Mouse (Mus musculus): ENCODE data around the gene Agap1. TPM values are rescaled to one million over a fixed set of nuclear protein-coding genes. Genes with fewer than 3 reads are reported as not detected.

Agap1 gene
- polyA plus RNA-seq, 1 experiment from 2014 or later: 21.3 TPM

DNA sequence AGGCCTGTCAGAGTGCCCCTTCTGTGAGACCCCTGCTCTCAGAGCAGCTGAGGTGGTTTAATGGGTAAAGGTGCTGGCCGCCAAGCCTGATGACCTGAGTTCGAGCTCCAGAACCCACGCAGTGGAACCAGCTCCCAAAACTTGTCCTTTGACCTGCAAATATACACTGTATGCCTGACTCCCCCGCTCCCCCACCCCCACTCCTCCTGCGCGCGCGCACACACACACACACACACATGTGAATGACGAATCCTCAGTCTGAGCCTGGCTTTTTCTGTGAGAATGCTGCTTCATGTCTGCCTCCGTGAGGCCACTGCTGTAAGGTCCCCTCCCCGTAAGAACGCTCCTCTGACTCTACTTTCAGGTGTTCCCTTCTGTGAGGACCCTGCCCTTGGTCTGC lies 237.8 kb downstream of the Agap1 start:
- ATAC-seq (ENCODE audit: insufficient read depth) (no peak), DNase-seq (no peak)
- no peak for TF ChIP-seq CTCF (IDR thresholded peaks at IDR 0.05; ENCODE audit: low read depth)
- WGBS: 83% methylated on average over 12 of the region's 12 CpGs
- Histone ChIP-seq H3K36me3 (ENCODE audit: insufficient read depth) (no peaks in the 10 kb centered on the region), H3K27ac (ENCODE audit: low read depth) (no peak overlapping the region), H3K9ac (no peak overlapping the region), H3K9me3 (ENCODE audit: low read depth, low read length) (no peaks in the 10 kb centered on the region), H3K27me3 (ENCODE audit: insufficient read depth, low read length) (no peaks in the 10 kb centered on the region), H3K4me2 (no peak overlapping the region), H3K4me1 (ENCODE audit: insufficient read depth) (no peaks in the 10 kb centered on the region), H3K4me3 (ENCODE audit: low read depth, low read length) (no peak overlapping the region)

DNA sequence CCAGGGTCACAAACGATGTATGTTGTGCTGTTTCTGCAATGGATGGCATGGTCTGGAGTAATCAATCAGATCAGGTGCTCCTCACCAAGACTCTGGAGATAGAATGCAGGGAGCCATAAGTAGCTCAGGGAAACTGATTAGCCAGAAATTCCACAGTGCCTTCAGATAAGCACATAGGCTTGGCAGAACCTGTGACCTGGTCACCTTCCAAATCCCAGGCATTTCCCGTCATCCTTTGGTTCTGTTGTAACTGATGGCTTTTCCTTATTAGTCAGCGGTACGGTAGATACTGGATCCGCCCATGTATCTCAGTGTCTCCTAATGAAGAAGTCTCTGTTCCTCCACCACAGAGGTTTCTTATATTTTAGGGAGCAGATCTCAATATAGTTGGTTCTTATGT lies 240.3 kb downstream of the Agap1 start:
- Histone ChIP-seq H3K27me3 (ENCODE audit: insufficient read depth, low read length) (no peaks in the 10 kb centered on the region), H3K27ac (ENCODE audit: low read depth) (no peak overlapping the region), H3K9me3 (ENCODE audit: low read depth, low read length) (no peaks in the 10 kb centered on the region), H3K4me3 (ENCODE audit: low read depth, low read length) (no peak overlapping the region), H3K9ac (no peak overlapping the region), H3K36me3 (ENCODE audit: insufficient read depth) (no peaks in the 10 kb centered on the region), H3K4me1 (ENCODE audit: insufficient read depth) (no peaks in the 10 kb centered on the region), H3K4me2 (no peak overlapping the region)
- 81% methylated on average over 5 of the region's 5 CpGs for WGBS
- no peak for ATAC-seq (ENCODE audit: insufficient read depth)
- no peak for TF ChIP-seq CTCF (IDR thresholded peaks at IDR 0.05; ENCODE audit: low read depth)
- no peak for DNase-seq

DNA sequence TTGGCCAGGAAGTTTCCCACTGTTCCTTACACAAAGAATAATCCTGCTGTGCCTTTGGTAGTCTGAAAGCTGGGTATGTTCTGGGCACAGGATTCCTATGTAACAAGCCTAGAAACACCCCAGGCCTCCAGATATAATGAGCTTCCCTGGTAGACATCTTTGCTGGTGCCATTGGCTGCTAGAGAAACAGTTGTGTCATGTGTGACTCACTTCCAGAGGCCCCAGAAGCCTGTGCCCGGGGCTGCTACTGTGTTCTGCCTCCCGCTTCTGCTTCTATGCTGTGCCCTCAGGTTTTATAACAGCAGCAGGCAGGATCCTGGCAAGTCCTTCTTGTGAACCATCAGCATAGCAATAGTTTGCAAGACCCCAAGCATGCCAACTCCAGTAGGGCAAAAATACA lies 242.6 kb downstream of the Agap1 start:
- no peak for TF ChIP-seq CTCF (IDR thresholded peaks at IDR 0.05; ENCODE audit: low read depth)
- H3K27me3 ChIP-seq (ENCODE audit: insufficient read depth, low read length): no peaks in the 10 kb centered on the region
- no peak for DNase-seq
- H3K9me3 ChIP-seq (ENCODE audit: low read depth, low read length): no peaks in the 10 kb centered on the region
- no peak overlapping the region for H3K9ac ChIP-seq
- H3K4me1 ChIP-seq (ENCODE audit: insufficient read depth): no peaks in the 10 kb centered on the region
- ATAC-seq (ENCODE audit: insufficient read depth): no peak
- no peak overlapping the region for H3K4me2 ChIP-seq
- 84% methylated on average over 2 of the region's 2 CpGs for WGBS
- H3K27ac ChIP-seq (ENCODE audit: low read depth): no peak overlapping the region
- no peaks in the 10 kb centered on the region for H3K36me3 ChIP-seq (ENCODE audit: insufficient read depth)
- no peak overlapping the region for H3K4me3 ChIP-seq (ENCODE audit: low read depth, low read length)

DNA sequence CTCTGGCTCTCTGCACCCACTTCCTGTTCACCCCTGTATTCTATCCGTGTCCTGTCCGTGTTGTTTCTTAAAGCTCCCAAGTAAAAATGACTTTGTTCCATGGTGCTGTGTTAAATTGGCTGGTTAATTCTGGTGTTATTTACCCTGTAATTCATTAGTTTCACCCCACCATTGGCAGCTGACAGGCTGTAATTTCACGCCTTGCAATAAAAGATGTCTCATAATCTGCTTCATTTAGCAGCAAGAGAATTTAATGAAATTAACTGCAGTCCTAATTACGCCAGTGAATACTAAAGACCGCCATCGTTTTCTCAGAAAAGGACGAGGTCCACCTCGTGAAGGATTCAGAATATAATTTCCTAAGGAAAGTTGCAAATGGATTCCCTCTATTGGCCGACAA lies 245.6 kb downstream of the Agap1 start:
- no peak for ATAC-seq (ENCODE audit: insufficient read depth)
- no peak for DNase-seq
- no peak for TF ChIP-seq CTCF (IDR thresholded peaks at IDR 0.05; ENCODE audit: low read depth)

DNA sequence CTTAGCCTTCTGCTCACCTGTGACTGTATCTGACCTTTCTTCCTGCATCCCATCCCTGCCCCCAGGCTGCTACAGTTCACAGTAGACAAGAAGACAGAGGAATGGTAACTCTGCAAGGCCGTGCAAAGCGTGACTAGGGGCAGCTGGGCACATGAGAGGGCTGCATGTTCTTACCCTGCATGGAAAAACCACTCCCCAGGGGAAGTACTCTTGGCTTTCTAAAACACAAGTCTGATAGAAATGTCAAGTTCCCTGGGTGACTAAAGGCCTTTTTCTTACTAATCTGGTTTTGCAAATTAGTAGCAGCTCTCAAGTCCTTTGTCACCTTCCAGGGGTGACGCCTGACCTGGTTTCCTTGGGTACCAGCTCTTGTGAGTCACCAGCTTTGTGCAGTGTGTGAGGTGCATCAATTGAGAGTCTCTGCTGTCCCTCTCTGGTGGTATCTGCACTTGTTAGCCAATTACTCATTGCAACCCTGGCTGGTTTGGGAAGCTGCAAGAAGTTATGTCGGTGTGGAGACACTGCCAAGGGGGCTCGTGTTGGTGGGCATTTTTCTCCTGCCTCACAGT lies 246.6 kb downstream of the Agap1 start:
- Histone ChIP-seq H3K4me1 (ENCODE audit: insufficient read depth) (no peaks in the 10 kb centered on the region), H3K9me3 (ENCODE audit: low read depth, low read length) (no peaks in the 10 kb centered on the region), H3K36me3 (ENCODE audit: insufficient read depth) (no peaks in the 10 kb centered on the region), H3K9ac (no peak overlapping the region), H3K27me3 (ENCODE audit: insufficient read depth, low read length) (no peaks in the 10 kb centered on the region), H3K4me2 (no peak overlapping the region), H3K4me3 (ENCODE audit: low read depth, low read length) (no peak overlapping the region), H3K27ac (ENCODE audit: low read depth) (no peak overlapping the region)
- WGBS: 72% methylated on average over 5 of the region's 5 CpGs
- ATAC-seq (ENCODE audit: insufficient read depth) (no peak), DNase-seq (no peak)
- no peak for TF ChIP-seq CTCF (IDR thresholded peaks at IDR 0.05; ENCODE audit: low read depth)

More for the DNA sequence above, 245.6 kb downstream of the Agap1 start:
- Histone ChIP-seq H3K9me3 (ENCODE audit: low read depth, low read length) (no peaks in the 10 kb centered on the region), H3K4me2 (no peak overlapping the region), H3K9ac (no peak overlapping the region), H3K4me3 (ENCODE audit: low read depth, low read length) (no peak overlapping the region), H3K4me1 (ENCODE audit: insufficient read depth) (no peaks in the 10 kb centered on the region), H3K36me3 (ENCODE audit: insufficient read depth) (no peaks in the 10 kb centered on the region), H3K27ac (ENCODE audit: low read depth) (no peak overlapping the region), H3K27me3 (ENCODE audit: insufficient read depth, low read length) (no peaks in the 10 kb centered on the region)
- WGBS: 92% methylated on average over 9 of the region's 9 CpGs

DNA sequence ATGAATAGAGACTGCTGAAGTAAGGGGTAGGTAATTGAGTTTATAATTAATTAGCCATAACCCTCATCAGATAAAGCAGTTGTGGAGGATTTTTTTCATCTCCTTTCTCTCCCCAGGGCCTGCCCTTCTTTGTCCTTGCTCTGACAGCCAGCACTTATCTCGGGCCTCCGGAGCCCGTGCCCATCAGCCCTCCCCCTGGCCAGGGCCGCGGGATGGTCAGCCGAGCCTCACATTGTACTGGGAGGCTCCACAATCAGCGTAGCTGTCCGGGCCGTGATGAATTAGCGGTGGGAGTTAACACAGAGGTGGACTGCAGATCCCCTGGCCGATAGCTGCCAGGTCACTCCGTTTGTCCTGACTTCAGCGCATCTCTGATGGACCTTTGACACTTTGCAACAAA lies 248.7 kb downstream of the Agap1 start:
- no peak overlapping the region for H3K27ac ChIP-seq (ENCODE audit: low read depth)
- H3K4me1 ChIP-seq (ENCODE audit: insufficient read depth): no peaks in the 10 kb centered on the region
- no peak overlapping the region for H3K4me3 ChIP-seq (ENCODE audit: low read depth, low read length)
- no peaks in the 10 kb centered on the region for H3K36me3 ChIP-seq (ENCODE audit: insufficient read depth)
- DNase-seq (no peak), ATAC-seq (ENCODE audit: insufficient read depth) (no peak)
- H3K27me3 ChIP-seq (ENCODE audit: insufficient read depth, low read length): no peaks in the 10 kb centered on the region
- H3K9me3 ChIP-seq (ENCODE audit: low read depth, low read length): no peaks in the 10 kb centered on the region
- TF ChIP-seq CTCF (IDR thresholded peaks at IDR 0.05; ENCODE audit: low read depth): no peak
- no peak overlapping the region for H3K4me2 ChIP-seq
- H3K9ac ChIP-seq: no peak overlapping the region
- 26% methylated on average over 13 of the region's 13 CpGs for WGBS

DNA sequence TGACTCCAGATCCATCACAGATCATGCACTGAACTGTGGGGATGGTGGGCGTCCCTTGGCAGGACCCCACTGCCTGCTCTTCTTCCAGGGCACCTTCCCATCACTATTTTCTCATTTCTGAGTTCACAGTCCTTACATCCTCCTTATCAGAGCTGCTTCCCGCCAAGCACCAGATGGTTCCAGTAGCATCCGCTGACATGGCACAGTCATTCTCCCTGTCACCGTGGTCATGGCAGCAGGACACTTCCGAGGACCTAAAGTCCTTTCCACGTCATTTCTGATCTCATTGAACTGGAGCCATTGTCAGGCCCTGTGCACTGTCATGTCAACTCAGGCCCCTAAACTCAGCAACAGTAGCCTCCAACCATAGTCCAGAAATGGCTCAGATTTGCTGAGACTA lies 251.1 kb downstream of the Agap1 start:
- ATAC-seq (ENCODE audit: insufficient read depth): no peak
- H3K4me3 ChIP-seq (ENCODE audit: low read depth, low read length): no peak overlapping the region
- 78% methylated on average over 6 of the region's 6 CpGs for WGBS
- no peaks in the 10 kb centered on the region for H3K9me3 ChIP-seq (ENCODE audit: low read depth, low read length)
- H3K4me2 ChIP-seq: no peak overlapping the region
- no peak for DNase-seq
- H3K9ac ChIP-seq: no peak overlapping the region
- no peak for TF ChIP-seq CTCF (IDR thresholded peaks at IDR 0.05; ENCODE audit: low read depth)
- H3K27me3 ChIP-seq (ENCODE audit: insufficient read depth, low read length): no peaks in the 10 kb centered on the region
- H3K27ac ChIP-seq (ENCODE audit: low read depth): no peak overlapping the region
- H3K4me1 ChIP-seq (ENCODE audit: insufficient read depth): no peaks in the 10 kb centered on the region
- no peaks in the 10 kb centered on the region for H3K36me3 ChIP-seq (ENCODE audit: insufficient read depth)

DNA sequence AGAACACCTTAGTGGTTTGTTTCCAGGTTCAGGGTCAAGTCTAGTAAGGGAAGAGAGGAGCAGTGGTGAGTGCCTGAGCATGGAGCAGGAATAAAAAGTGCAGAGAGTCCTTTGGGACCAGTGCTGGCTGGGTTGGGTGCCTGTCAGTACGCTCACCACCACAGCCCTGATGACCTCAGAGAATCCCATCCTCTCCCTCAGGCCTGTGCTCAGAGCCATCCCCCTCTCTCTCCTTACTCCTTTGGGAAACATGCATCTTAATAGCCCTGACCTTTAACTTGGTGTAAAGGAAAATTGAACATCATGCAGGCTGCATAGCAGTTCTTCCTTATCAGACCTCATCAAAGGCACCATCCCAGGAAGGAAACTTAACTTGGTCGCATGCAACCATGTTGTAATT lies 252.3 kb downstream of the Agap1 start:
- H3K27ac ChIP-seq (ENCODE audit: low read depth): no peak overlapping the region
- H3K9ac ChIP-seq: no peak overlapping the region
- no peaks in the 10 kb centered on the region for H3K4me1 ChIP-seq (ENCODE audit: insufficient read depth)
- TF ChIP-seq CTCF (IDR thresholded peaks at IDR 0.05; ENCODE audit: low read depth): no peak
- H3K4me3 ChIP-seq (ENCODE audit: low read depth, low read length): no peak overlapping the region
- H3K4me2 ChIP-seq: no peak overlapping the region
- 79% methylated on average over 2 of the region's 2 CpGs for WGBS
- no peak for DNase-seq
- ATAC-seq (ENCODE audit: insufficient read depth): no peak
- no peaks in the 10 kb centered on the region for H3K9me3 ChIP-seq (ENCODE audit: low read depth, low read length)
- H3K27me3 ChIP-seq (ENCODE audit: insufficient read depth, low read length): no peaks in the 10 kb centered on the region
- no peaks in the 10 kb centered on the region for H3K36me3 ChIP-seq (ENCODE audit: insufficient read depth)

All from lung, embryonic 14.5 days (tissue).